Mouse (Mus musculus) lung, postnatal 0 days (tissue): ENCODE results near the gene Rps6ka2.

Experiments
- CTCF ChIP-seq: IDR thresholded peaks from 2 replicates; pipeline ENCODE4 v1.5.1; 2016; ENCODE audit warnings: antibody characterized with exemption, mild to moderate bottlenecking
- EP300 ChIP-seq: IDR thresholded peaks from 2 replicates; pipeline ENCODE4 v1.6.1; 2016; ENCODE audit warnings: antibody characterized with exemption, mild to moderate bottlenecking, control low read depth

DNA sequence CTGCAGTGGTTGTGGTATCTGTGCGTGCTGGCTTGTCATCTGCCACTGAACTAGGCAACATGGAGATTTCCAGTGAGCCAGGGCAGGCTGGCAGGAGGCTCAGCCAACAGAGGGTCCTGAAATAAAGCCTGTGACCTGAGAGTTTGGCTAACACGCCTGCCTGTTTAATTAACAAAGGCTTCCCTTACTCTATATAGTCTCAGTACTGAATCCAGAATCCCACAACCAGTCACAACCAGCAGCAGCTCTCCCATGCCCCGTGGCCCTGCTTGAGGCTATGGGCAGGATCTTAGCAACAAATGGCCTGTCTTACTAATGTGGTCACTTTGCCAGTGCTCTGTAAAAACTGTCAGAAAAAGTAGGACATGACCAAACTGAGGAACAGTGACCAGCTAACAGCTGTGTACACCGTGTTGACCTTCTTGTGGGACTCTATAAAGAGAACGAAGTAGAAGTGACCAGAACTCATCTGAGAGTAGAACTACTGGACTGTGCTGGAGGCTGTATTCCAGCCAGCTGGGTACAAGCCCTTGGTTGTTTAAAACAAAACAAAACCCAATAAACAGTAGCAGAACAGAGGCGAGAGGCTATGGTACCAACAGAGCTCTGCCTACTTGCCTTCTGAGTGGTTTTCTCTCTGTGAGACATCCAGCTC, 18.3 kb upstream of the Rps6ka2 start:
- TF ChIP-seq CTCF, result no peak
- no peak for TF ChIP-seq EP300
